Mouse (Mus musculus) C2C12 (cell line): ENCODE results near the gene Rapgef1. TPM values are rescaled to one million over a fixed set of nuclear protein-coding genes. Genes with fewer than 3 reads are reported as not detected.
A peak's percentile ranks its signal among the peaks of the same experiment; 100 is the strongest.

Experiments
- H3K27me3 ChIP-seq: one replicate; pipeline ENCODE4 v1.6.1; 2011; ENCODE audit not compliant: control insufficient read depth, insufficient read depth, insufficient read length
- H3K36me3 ChIP-seq: one replicate; pipeline ENCODE4 v1.6.1; 2011; ENCODE audit not compliant: control insufficient read depth, insufficient read depth
- H3K4me3 ChIP-seq: one replicate; pipeline ENCODE4 v1.5.1; 2011; ENCODE audit warnings: mild to moderate bottlenecking, control low read depth; ENCODE audit not compliant: poor library complexity, insufficient read depth, severe bottlenecking
- H3K79me2 ChIP-seq: one replicate; pipeline ENCODE4 v1.6.1; 2011; ENCODE audit not compliant: control insufficient read depth, insufficient read depth
- H3K79me3 ChIP-seq: one replicate; pipeline ENCODE4 v1.6.1; 2011; ENCODE audit warnings: low read depth, control low read depth
- H3ac ChIP-seq: one replicate; pipeline ENCODE3; 2011; ENCODE audit warnings: low read depth; ENCODE audit not compliant: control insufficient read depth, insufficient read length
- CEBPB ChIP-seq: IDR thresholded peaks from one replicate; pipeline ENCODE4 v1.6.1; 2011; ENCODE audit warnings: low read depth, mild to moderate bottlenecking, control low read depth, moderate library complexity
- CTCF ChIP-seq: IDR thresholded peaks from one replicate; pipeline ENCODE4 v1.5.1; 2011; ENCODE audit not compliant: control insufficient read depth, insufficient read depth, insufficient read length
- FOSL1 ChIP-seq: IDR thresholded peaks from one replicate; pipeline ENCODE4 v1.8.0; 2011; ENCODE audit warnings: mild to moderate bottlenecking, low read length; ENCODE audit not compliant: poor library complexity, insufficient read depth, severe bottlenecking
- MAX ChIP-seq: IDR thresholded peaks from one replicate; pipeline ENCODE4 v1.6.1; 2011; ENCODE audit warnings: mild to moderate bottlenecking, control low read depth
- MYOD1 ChIP-seq: IDR thresholded peaks from one replicate; pipeline ENCODE4 v1.6.1; 2011; ENCODE audit warnings: low read depth; ENCODE audit not compliant: control insufficient read depth, insufficient read length
- MYOG ChIP-seq: IDR thresholded peaks from one replicate; pipeline ENCODE4 v1.6.1; 2011; ENCODE audit not compliant: control insufficient read depth, insufficient read length; ENCODE audit errors: extremely low read depth
- USF1 ChIP-seq: IDR thresholded peaks from one replicate; pipeline ENCODE4 v1.6.1; 2011; ENCODE audit warnings: low read depth, mild to moderate bottlenecking, control low read depth, moderate library complexity
- polyA plus RNA-seq: library from polyadenylated mRNA; unstranded; fragments of >200 nt; fragmentation: generic; extraction: Trizol; gene quantifications from one replicate; pipeline ENCODE4 v1.2.1, GENCODE M21; 2012; ENCODE audit warnings: missing spikeins

Gene Rapgef1
- polyA plus RNA-seq, 1 experiment = 48.9 TPM

DNA sequence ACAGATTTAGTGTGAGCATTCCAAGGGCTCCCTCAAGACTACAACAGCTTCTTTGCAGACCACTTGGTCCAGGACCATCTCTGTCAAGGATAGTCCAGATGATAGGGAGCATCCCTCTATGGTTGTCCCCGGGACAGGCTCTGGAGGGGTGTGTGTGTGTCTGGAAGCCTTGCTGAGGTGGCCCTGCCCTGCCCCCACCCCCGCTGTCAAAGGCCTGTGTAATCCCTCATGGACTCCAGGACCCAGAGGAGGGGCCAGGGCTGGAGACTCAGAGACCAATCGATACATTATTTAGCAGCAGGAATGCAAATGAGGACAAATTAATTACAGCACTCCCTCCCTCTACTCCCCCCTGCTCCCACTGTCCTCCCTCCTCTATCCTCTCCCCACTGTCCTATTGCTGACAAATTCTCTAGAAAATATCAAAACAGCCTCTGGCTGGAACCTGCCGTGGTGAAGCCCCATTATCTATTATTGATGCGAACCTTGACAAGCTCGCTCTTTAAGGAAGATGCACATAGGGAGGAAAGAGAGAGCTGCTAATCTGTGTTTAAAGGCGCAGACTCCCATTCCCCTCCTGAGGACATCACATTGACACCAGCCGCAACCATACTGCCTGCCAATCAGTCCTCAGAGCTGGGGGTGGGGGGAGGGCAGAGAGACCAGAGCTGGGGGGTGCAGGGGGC lies 33.4 kb upstream of the Rapgef1 start:
- no peaks in the 10 kb centered on the region for H3K36me3 ChIP-seq
- TF ChIP-seq MAX (no peak), USF1 (no peak), MYOG (no peak), FOSL1 (no peak), CTCF (no peak), MYOD1 (no peak)
- H3ac ChIP-seq = no peak overlapping the region
- no peak overlapping the region for H3K4me3 ChIP-seq
- no peaks in the 10 kb centered on the region for H3K79me3 ChIP-seq
- H3K27me3 ChIP-seq = peaks cover 11% of the 10 kb centered on the region
- H3K79me2 ChIP-seq = no peaks in the 10 kb centered on the region

- Histone ChIP-seq H3K36me3 (no peaks in the 10 kb centered on the region), H3K79me3 (no peaks in the 10 kb centered on the region), H3K4me3 (no peak overlapping the region), H3ac (no peak overlapping the region), H3K27me3 (peaks cover 5% of the 10 kb centered on the region), H3K79me2 (no peaks in the 10 kb centered on the region)
- TF ChIP-seq CTCF = no peak
- no peak for TF ChIP-seq FOSL1
- TF ChIP-seq USF1 = no peak
- TF ChIP-seq MYOG = no peak
- no peak for TF ChIP-seq MYOD1
- no peak for TF ChIP-seq MAX
- no peak for TF ChIP-seq CEBPB
Observed at GRCm38 (mm10) chr2:29588006-29588405, 31.5 kb upstream of the Rapgef1 start.

DNA sequence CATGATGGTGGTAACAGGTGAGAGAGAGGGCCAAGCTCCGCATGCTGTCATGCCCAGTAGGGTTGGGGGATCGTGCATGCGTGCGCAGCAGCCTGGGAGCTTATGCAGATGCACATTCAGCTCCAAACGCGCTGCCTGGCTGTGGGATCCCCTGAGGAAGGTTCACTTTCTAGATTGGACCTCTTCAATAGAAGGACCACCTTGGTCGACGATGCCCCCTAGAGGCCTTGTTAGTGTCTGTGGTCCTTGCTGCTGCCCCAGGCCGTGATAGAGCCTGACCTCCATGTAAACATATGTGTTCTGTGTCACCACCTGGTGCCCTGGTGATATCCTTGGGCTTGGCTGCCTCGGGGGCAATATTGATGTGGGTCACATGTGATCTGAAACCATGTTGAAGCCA lies 30.3 kb upstream of the Rapgef1 start:
- Histone ChIP-seq H3K79me2 (no peaks in the 10 kb centered on the region), H3K36me3 (no peaks in the 10 kb centered on the region), H3ac (no peak overlapping the region), H3K27me3 (peaks cover 6% of the 10 kb centered on the region), H3K4me3 (no peak overlapping the region), H3K79me3 (no peaks in the 10 kb centered on the region)
- TF ChIP-seq CTCF (no peak), USF1 (no peak), FOSL1 (no peak), MAX (no peak), CEBPB (no peak)

GRCm38 (mm10) chr2:29591626-29592025 lies 27.9 kb upstream of the Rapgef1 start:
- no peak for TF ChIP-seq USF1
- TF ChIP-seq MYOG = no peak
- no peak for TF ChIP-seq CTCF
- no peak for TF ChIP-seq MAX
- TF ChIP-seq CEBPB = no peak

DNA sequence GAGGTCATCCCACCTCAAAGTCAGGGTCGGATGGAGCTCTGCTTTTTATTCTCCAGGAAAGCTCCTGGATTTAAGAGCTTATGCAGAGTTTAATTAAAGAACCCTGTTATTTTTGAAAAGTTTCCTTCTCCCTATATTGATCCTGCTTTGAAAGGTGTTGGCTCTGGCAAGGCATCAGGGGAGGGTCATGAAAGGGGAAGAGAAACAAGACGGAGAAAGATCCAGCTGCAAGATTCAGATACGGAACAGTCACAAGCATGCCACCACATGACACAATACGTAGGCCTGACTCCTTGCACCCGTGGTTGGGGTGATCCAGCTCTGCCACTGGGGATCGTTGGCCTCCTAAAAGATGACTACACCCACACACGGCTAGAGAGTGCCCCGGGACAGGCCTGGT lies 27.0 kb upstream of the Rapgef1 start:
- H3ac ChIP-seq = no peak overlapping the region
- no peaks in the 10 kb centered on the region for H3K79me2 ChIP-seq
- no peak overlapping the region for H3K4me3 ChIP-seq
- H3K27me3 ChIP-seq = peaks cover 14% of the 10 kb centered on the region
- TF ChIP-seq MAX (no peak), CEBPB (no peak), FOSL1 (no peak), CTCF (no peak), USF1 (no peak), MYOD1 (no peak), MYOG (no peak)
- no peaks in the 10 kb centered on the region for H3K36me3 ChIP-seq
- no peaks in the 10 kb centered on the region for H3K79me3 ChIP-seq

More at GRCm38 (mm10) chr2:29591626-29592025, 27.9 kb upstream of the Rapgef1 start:
- H3K79me2 ChIP-seq = no peaks in the 10 kb centered on the region
- H3K36me3 ChIP-seq = no peaks in the 10 kb centered on the region
- no peak overlapping the region for H3ac ChIP-seq
- peaks cover 14% of the 10 kb centered on the region for H3K27me3 ChIP-seq
- no peaks in the 10 kb centered on the region for H3K79me3 ChIP-seq
- no peak overlapping the region for H3K4me3 ChIP-seq

DNA sequence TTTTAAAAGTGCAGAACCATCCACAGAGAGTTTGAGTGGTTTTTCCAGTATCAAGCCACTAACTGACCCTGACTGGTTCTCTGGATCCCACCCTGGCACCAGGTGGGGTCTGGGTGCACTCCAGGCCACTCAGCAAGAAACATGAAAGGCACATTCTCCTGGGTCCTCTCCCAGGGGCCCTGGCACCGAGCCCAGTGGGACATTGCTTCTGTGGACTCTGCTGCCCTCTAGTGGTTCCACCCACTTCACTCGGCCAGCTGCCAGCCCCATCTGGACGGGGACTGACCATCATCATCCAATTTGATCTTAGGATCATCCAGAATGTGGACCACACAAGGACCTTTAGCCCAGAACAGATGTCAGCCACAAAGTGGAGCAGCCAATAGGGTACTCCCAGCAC lies 15.6 kb upstream of the Rapgef1 start:
- Histone ChIP-seq H3K4me3 (no peak overlapping the region), H3K36me3 (no peaks in the 10 kb centered on the region), H3K79me3 (no peaks in the 10 kb centered on the region), H3ac (no peak overlapping the region), H3K79me2 (no peaks in the 10 kb centered on the region), H3K27me3 (peaks cover 41% of the 10 kb centered on the region)
- TF ChIP-seq CTCF = peak; percentile 89
- no peak for TF ChIP-seq MYOG
- TF ChIP-seq FOSL1 = no peak
- no peak for TF ChIP-seq USF1
- TF ChIP-seq CEBPB = no peak
